Mouse (Mus musculus): ENCODE measurements around the gene Lao1.

Lao1 gene

DNA sequence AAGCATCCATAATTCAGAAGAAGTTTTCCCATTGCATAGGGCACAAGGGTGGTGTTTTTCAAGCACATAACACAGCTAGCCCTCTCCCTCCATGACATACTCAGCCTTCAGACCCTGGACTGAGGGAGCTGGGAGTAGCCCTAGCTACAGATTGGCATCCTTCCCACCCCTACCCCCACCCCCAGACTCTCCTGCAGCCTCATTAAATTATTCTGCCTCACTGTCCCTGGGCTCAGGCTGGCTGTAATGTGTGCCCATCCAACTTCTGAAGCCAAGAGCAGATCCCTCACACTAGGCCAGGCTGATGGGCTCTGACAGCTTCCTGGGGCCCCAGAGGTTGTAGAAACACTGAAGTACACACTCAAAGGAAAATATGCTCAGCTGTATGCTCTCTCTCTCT lies 53.6 kb downstream of the Lao1 start:
- DNase-seq (ENCODE audit: low read depth, low spot score) = no peak

DNA sequence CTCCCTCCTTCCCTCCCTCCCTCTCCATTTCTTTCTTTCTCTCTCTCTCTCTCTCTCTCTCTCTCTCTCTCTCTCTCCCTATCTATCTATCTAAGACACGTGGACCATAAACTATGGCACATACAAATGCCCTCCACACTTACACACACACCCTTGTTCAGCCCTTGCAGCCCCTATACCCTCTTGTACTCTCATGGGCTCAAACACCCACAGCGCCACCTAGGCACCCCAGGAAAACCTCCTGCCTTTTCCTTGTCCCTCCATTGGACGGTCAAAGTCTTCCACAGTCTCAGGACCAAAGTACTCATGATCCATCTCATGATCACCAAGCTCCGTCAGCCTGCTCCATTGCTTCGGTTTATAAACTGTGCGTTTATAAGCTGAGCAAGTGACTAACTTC lies 54.2 kb downstream of the Lao1 start:
- no peak for DNase-seq (ENCODE audit: low read depth, low spot score)

DNA sequence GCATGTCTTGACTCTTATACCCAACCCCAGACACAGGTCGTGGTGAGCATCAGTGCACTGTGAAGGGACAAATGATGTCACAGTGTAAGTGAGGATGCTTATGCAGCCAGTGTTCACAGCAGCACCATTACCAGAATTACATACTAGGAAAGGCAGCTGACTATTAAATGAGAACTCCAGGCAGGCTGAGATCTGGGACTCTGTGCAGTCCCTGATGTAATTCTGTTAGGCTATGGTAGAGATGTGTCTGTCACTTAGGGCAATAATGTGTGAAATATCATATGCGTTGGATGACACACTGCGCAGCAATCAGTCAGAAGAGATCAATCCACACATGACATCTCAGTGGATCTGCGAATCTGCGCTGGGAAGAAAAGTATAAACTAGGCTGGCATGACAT lies 55.7 kb downstream of the Lao1 start:
- no peak for DNase-seq (ENCODE audit: low read depth, low spot score)

Data from CD4-positive, CD25-positive, alpha-beta regulatory T cell, adult 2 months (primary cell).